Mouse (Mus musculus) gastrocnemius, adult 2 months (tissue): ENCODE results near the gene Agpat1. TPM values are rescaled to one million over a fixed set of nuclear protein-coding genes. Genes with fewer than 3 reads are reported as not detected.
A peak's percentile ranks its signal among the peaks of the same experiment; 100 is the strongest.

ENCODE experiments used
- DNase-seq: peaks from one replicate; pipeline ENCODE4 v3.0.0; 2022
- H3K27ac ChIP-seq: fragments of 200-600 bp; 2 replicates; pipeline ENCODE4 v1.8.1; 2022; ENCODE audit warnings: mild to moderate bottlenecking
- H3K4me3 ChIP-seq: fragments of 200-600 bp; 2 replicates; pipeline ENCODE4 v1.8.1; 2022; ENCODE audit warnings: mild to moderate bottlenecking, moderate library complexity
- CTCF ChIP-seq: fragments of 200-600 bp; IDR thresholded peaks from 2 replicates; pipeline ENCODE4 v1.8.1; 2022; ENCODE audit warnings: antibody characterized with exemption, mild to moderate bottlenecking, moderate library complexity
- intact Hi-C: fragments of 180-260 bp; cut with DNase I; formaldehyde crosslinking; loops from one replicate; pipeline ENCODE4 v1.15.1; 2025
- total RNA-seq, 2 experiments: library from RNA; stranded (reverse); gene quantifications; 2 replicates each; pipeline ENCODE4 v1.2.3; 2021

The Agpat1 gene
- total RNA-seq, 2 experiments from 2014 or later = 75.6 to 75.7 TPM

- intact Hi-C loops = no loop called here
- no peak for TF ChIP-seq CTCF
- peak; percentile 33 for DNase-seq
- H3K4me3 ChIP-seq = peak overlapping the region; percentile 73
- peak overlapping the region; percentile 69 for H3K27ac ChIP-seq
Observed at GRCm38 (mm10) chr17:34631647-34632046, 27.6 kb downstream of the Agpat1 start.

DNA sequence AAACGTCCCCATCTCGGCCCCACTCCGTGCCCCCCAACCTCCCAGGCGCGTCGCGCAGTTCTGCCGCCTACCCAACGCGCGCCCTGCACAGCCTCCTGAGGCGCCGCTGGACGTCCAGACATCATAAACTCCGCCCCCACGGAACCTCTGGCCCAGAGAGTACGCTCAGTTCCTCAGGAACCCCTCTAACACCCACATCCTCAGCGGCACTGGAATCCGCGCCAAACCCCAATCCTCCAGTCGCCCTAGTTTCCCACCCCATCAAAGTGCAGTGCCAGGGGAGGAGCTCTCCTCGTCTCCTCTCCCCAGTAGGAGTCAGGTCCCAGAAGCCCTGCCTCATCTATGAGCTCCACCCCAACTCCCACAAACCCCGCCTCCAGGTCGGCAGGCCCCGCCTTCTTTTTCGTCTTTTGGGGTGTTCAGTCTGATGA is 28.2 kb downstream of the Agpat1 start:
- DNase-seq = peak; percentile 83
- no peak for TF ChIP-seq CTCF
- intact Hi-C loops = no loop called here
- H3K4me3 ChIP-seq = peak overlapping the region; percentile 73
- peak overlapping the region; percentile 69 for H3K27ac ChIP-seq

DNA sequence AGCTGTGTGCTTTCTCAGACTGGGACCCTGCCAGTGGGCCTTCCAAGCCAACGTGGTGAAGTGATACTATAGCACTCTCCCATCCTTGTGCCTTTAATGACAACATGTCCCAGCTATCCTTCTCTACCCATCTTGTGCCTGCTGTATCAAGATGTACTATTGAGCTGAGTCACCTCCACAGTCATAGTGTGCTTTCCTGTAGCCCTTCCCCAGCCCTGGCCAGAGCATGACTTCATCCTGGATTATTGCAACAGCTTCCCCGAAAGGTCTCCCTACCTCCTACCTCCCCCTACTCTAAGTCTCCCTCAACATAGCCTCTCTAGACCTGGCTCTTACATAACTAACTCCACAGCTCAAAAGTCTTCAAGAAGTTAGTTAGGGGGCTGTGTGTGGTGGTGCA is 31.6 kb downstream of the Agpat1 start:
- DNase-seq = no peak
- intact Hi-C loops = no loop called here
- Histone ChIP-seq H3K27ac (no peak overlapping the region), H3K4me3 (no peak overlapping the region)
- no peak for TF ChIP-seq CTCF

GRCm38 (mm10) chr17:34637459-34637858 is 33.4 kb downstream of the Agpat1 start:
- Histone ChIP-seq H3K27ac (no peak overlapping the region), H3K4me3 (no peak overlapping the region)
- peak; percentile 9 for DNase-seq
- no peak for TF ChIP-seq CTCF
- intact Hi-C loops = no loop called here

- TF ChIP-seq CTCF = no peak
- no peak overlapping the region for H3K4me3 ChIP-seq
- intact Hi-C loops = loop anchor here (10.0 kb wide), 1 partner anchor 195 kb away; the partner anchor contains the start of genes Dxo and Stk19
Observed at GRCm38 (mm10) chr17:34639461-34640255, 35.6 kb downstream of the Agpat1 start.

DNA sequence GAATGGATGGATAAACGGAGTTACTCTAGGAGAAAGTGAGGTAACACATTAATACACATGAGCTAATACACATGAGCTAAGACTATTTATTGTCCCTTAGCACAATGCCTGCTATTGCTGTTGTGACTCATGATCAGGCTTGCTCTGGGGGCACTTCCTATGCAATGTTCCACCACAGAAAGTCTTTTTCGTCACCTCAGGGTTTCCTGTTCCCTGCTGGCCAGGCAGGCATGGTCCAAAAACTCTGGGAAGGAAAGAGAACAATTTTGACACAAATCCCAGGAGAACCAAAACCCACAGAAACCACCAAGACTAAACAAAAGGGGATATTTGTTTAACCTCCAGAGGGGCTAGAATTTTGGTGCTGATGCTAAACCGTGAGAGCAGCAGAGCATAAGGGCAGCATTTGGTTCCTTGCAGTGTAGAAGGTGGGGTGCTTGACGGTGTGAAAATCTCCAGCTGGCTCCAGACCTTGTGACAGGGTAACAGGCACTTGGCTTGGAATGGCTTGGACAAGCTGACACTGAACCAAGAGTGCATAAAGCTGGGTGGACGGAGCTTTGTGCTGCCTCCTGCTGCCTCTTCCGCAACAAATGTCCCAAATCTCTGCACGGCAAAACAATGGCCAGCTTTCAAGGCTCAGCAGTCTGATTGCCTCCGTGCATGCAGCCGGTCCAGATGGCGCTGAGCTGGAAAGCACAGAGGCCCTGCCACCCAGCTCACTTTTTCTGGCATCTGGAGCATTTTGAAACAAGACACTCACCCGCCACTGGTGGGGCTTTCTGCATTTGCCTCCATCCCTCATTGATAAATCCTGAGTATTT is 36.9 kb downstream of the Agpat1 start:
- TF ChIP-seq CTCF = peak; percentile 18; the same call in 1 of the 2 replicates
- intact Hi-C loops = loop anchor here (10.0 kb wide), 1 partner anchor 194 kb away; the partner anchor contains the start of genes Dxo and Stk19
- DNase-seq = peak; percentile 30

More at GRCm38 (mm10) chr17:34639461-34640255, 35.6 kb downstream of the Agpat1 start:
- peak; percentile 14 for DNase-seq
- peak overlapping the region; percentile 38; the same call in 1 of the 2 replicates for H3K27ac ChIP-seq

DNA sequence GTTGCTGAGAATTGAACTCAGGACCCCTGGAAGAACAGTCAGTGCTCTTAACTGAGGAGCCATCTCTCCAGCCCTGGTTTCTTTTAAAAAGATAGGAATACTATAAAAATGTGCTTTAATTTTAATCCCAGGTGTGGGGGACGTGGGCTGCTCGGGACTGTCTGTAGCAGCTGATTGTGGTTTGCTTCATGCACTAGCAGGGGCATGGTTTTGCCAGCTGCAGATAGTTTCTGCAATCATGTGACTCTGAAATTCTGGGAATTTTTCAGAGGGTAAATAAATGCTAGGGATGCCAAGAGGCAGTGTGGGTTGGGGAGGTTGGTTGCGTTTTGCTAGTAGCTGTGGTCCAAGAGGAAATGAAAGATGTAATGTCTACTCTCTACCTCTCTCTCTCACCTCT is 37.9 kb downstream of the Agpat1 start:
- no peak for DNase-seq
- intact Hi-C loops = loop anchor here (10.0 kb wide), 1 partner anchor 193 kb away; the partner anchor contains the start of genes Dxo and Stk19
- TF ChIP-seq CTCF = no peak
- Histone ChIP-seq H3K4me3 (no peak overlapping the region), H3K27ac (peak overlapping the region; percentile 73; the same call in 1 of the 2 replicates)

More for the DNA sequence above, 36.9 kb downstream of the Agpat1 start:
- Histone ChIP-seq H3K27ac (peak overlapping the region; percentile 73), H3K4me3 (no peak overlapping the region)

DNA sequence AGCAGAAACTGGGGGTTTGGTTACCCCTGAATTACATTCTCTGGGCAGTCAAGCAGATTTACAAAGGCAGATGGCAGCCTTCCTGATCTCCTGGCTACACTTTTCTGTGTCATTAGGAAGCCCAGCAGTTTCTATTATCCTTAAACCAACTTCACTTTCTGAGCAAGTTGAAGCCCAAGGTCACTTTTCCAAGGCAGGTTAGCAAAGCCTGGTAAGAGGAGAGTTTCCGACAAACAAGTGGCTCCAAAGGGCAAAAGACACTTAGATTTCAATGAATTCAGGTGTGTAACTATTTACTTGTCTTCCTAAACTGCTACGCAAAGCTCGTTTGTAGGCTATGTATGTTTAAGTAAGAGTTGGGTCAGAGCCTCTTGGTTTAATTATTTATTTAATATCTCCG is 39.3 kb downstream of the Agpat1 start:
- no peak for TF ChIP-seq CTCF
- Histone ChIP-seq H3K27ac (no peak overlapping the region), H3K4me3 (no peak overlapping the region)
- DNase-seq = no peak
- intact Hi-C loops = loop anchor here (10.0 kb wide), 1 partner anchor 191 kb away; the partner anchor contains the start of genes Dxo and Stk19

DNA sequence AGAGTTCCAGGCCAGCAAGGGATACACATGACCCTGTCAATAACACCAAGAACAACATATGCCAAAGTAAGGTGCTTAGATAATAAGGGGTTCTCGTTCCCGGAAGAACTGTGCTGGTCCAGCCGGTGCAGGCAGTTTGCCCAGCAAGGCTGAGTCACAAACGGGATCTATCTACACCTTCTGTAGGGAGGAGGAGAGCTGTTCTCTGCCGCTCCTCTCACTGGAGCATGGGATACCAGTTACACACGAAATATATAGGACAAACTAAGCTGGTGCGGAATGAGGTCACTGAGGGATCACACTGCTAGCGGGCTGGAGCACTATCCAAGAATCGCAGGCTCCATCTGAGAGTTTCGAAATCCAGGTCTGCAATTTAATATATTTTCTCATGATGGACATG is 39.9 kb downstream of the Agpat1 start:
- Histone ChIP-seq H3K27ac (no peak overlapping the region), H3K4me3 (peak overlapping the region; percentile 94; the same call in 1 of the 2 replicates)
- DNase-seq = peak; percentile 19
- intact Hi-C loops = loop anchor here (10.0 kb wide), 1 partner anchor 191 kb away; the partner anchor contains the start of genes Dxo and Stk19
- TF ChIP-seq CTCF = no peak

DNA sequence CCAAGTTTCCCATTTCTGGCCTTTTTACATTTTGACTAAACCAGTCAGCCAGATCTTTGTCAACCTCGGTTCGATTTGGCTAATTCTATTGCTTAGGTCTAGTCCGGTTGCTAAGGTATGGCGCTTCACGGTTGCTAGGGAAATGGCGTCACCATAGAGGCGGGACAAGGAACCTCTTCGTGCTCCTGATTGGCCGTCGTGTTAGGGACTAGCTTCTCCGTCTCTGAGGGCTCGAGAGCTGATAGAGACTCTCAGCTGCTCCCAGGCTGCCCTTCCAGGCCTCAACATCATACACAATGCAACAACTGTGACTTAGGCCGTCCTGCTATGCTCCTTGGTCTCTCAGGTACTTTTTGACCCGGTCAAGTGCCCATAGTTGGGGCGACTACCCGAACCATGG is 40.5 kb downstream of the Agpat1 start, which contains the start of gene Fkbpl:
Gene Fkbpl, plus strand, starts transcription at position 157 of the 400 bp plus-strand sequence.
- Histone ChIP-seq H3K27ac (peak within 1 kb of the TSS; percentile 91), H3K4me3 (peak within 1 kb of the TSS; percentile 94)
- no peak for TF ChIP-seq CTCF
- DNase-seq = peak; percentile 96
- intact Hi-C loops = loop anchor here (10.0 kb wide), 1 partner anchor 190 kb away; the partner anchor contains the start of genes Dxo and Stk19

- intact Hi-C loops = loop anchor here (10.0 kb wide), 1 partner anchor 189 kb away; the partner anchor contains the start of genes Dxo and Stk19
- peak; percentile 12 for DNase-seq
- Histone ChIP-seq H3K4me3 (peak overlapping the region; percentile 94), H3K27ac (peak overlapping the region; percentile 91)
- TF ChIP-seq CTCF = no peak
Observed at GRCm38 (mm10) chr17:34645256-34645829, 41.3 kb downstream of the Agpat1 start.
